Mouse (Mus musculus): ENCODE measurements around the gene Mtch2.

- no peak for TF ChIP-seq CTCF (IDR thresholded peaks at IDR 0.05; ENCODE audit: control insufficient read depth, insufficient read depth, insufficient replicate concordance, low read depth, low read length)
- no peak for TF ChIP-seq POLR2A (IDR thresholded peaks at IDR 0.05; ENCODE audit: control insufficient read depth, low read depth, low read length)
These were observed 3.4 kb downstream of the Mtch2 start for GRCm38 (mm10) chr2:90850401-90850800.
